Mouse (Mus musculus): ENCODE data around the gene Eif1. TPM values are rescaled to one million over a fixed set of nuclear protein-coding genes. Genes with fewer than 3 reads are reported as not detected.
"Not testable (repeated sequence)": the region's sequence is repeated elsewhere in the genome, so short reads cannot be mapped to it uniquely, and the experiment has no call there.

The Eif1 gene
- polyA plus RNA-seq, 1 experiment from 2014 or later, result 1,476 TPM

DNA sequence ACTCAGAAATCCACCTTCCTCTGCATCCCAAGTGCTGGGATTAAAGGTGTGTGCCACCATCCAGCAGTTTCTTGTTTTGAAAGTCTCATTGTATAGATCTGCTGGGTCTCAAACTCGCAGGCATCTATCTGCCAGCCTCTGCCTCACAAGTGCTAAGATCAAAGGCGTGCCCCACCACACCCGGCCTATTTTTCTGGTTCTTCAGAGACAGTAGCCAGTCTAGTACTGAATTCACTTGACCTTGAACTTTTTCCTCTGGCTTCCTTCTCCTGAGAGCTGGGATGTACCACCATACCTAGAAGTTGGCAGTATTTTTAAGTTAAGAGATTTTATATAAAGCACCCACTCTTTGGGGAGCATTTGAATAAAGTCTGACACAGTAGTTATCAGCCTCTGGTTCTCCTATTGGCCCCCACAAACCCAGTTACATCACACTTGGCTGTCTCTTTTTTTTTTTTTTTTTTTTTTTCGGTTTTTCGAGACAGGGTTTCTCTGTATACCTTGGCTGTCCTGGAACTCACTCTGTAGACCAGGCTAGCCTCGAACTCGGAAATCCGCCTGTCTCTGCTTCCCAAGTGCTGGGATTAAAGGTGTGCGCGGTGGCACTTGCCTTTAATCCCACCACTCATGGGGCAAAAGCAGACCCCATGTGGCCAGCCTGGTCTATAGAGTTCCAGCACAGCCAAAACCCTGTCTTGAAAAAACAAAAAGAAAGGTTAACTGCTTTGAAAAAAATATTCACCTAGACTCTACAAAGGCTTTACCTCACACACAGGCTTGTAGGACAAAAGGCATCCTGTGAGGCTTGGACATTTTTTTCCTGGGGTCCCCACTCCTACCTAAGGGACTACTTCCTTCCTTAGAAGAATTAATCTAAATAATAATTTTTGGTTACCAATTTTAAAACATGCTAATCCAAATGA, 895 bp upstream of the Eif1 start:
- peaks cover 20% of the 10 kb centered on the region for H3K36me3 ChIP-seq (ENCODE audit: control insufficient read depth, insufficient read depth, low read length)
- DNase-seq (no peak), ATAC-seq (ENCODE audit: low FRiP score, low TSS enrichment) (0 out of 2 replicates have a peak, but pooled peaks have one; percentile 0)
- H3K9me3 ChIP-seq (ENCODE audit: control insufficient read depth, low read length), result no peaks in the 10 kb centered on the region
- 89% methylated on average over 10 of the region's 10 CpGs for WGBS
- H3K4me3 ChIP-seq (replicated peaks; ENCODE audit: low read depth, low read length), result peak overlapping the region; percentile 34
- H3K27me3 ChIP-seq (ENCODE audit: control insufficient read depth, insufficient read depth, low read length), result no peaks in the 10 kb centered on the region
- H3K4me1 ChIP-seq (ENCODE audit: control insufficient read depth, insufficient read depth, low read length), result peaks cover 7% of the 10 kb centered on the region; the same call in 1 of the 2 replicates
- peak overlapping the region; percentile 80 for H3K27ac ChIP-seq (replicated peaks; ENCODE audit: low read depth, low read length)
- H3K9ac ChIP-seq (replicated peaks; ENCODE audit: low read length), result 0 out of 2 replicates have a peak overlapping the region, but pooled peaks have one; percentile 16
- peak overlapping the region; percentile 60 for H3K4me2 ChIP-seq (ENCODE audit: low read length)

- Histone ChIP-seq H3K4me2 (ENCODE audit: low read length) (peak overlapping the region; percentile 60), H3K4me1 (ENCODE audit: control insufficient read depth, insufficient read depth, low read length) (peaks cover 7% of the 10 kb centered on the region; the same call in 1 of the 2 replicates), H3K9ac (replicated peaks; ENCODE audit: low read length) (peak overlapping the region; percentile 97), H3K4me3 (replicated peaks; ENCODE audit: low read depth, low read length) (peak overlapping the region; percentile 75), H3K27me3 (ENCODE audit: control insufficient read depth, insufficient read depth, low read length) (no peaks in the 10 kb centered on the region), H3K36me3 (ENCODE audit: control insufficient read depth, insufficient read depth, low read length) (peaks cover 20% of the 10 kb centered on the region), H3K9me3 (ENCODE audit: control insufficient read depth, low read length) (no peaks in the 10 kb centered on the region), H3K27ac (replicated peaks; ENCODE audit: low read depth, low read length) (peak overlapping the region; percentile 98)
- WGBS, result under 1% methylated on average over 40 of the region's 40 CpGs
- peak; percentile 98 for DNase-seq
- ATAC-seq (ENCODE audit: low FRiP score, low TSS enrichment), result peak; percentile 85
Measured at GRCm38 (mm10) chr11:100320172-100320630, 516 bp downstream of the Eif1 start.

DNA sequence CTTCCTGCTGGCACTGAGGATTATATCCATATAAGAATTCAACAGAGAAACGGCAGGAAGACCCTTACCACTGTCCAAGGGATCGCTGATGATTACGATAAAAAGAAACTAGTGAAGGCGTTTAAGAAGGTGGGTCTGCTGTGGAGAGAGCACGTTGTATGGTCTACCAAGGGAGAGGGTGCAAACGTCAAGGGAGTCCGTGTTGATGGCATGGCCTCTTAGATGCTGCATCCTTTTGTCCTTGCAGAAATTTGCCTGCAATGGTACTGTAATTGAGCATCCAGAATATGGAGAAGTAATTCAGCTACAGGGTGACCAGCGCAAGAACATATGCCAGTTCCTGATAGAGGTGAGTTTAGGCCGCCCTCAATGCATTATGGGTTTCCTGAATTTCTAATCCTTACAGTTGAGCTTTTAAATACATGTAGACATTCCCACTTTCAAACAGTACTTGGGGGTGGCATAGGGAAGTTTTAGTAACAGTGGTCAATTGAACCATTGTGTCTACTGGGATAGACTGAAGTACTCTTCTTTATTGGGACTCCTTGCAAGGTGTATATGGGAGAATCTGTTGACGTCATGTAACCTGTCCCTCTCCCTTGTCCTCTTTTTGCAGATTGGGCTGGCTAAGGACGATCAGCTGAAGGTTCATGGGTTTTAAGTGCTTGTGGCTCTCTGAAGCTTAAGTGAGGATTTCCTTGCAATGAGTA, 1.2 kb downstream of the Eif1 start:
- not testable (repeated sequence) for DNase-seq; H3K9me3 ChIP-seq (ENCODE audit: control insufficient read depth, low read length); H3K27me3 ChIP-seq (ENCODE audit: control insufficient read depth, insufficient read depth, low read length); H3K4me1 ChIP-seq (ENCODE audit: control insufficient read depth, insufficient read depth, low read length); ATAC-seq (ENCODE audit: low FRiP score, low TSS enrichment)
- Histone ChIP-seq H3K36me3 (ENCODE audit: control insufficient read depth, insufficient read depth, low read length) (peaks cover 20% of the 10 kb centered on the region), H3K9ac (replicated peaks; ENCODE audit: low read length) (peak overlapping the region; percentile 97), H3K4me2 (ENCODE audit: low read length) (peak overlapping the region; percentile 60), H3K4me3 (replicated peaks; ENCODE audit: low read depth, low read length) (peak overlapping the region; percentile 75), H3K27ac (replicated peaks; ENCODE audit: low read depth, low read length) (peak overlapping the region; percentile 98)
- WGBS, result 18% methylated on average over 11 of the region's 11 CpGs

GRCm38 (mm10) chr11:100321479-100322305, 2.0 kb downstream of the Eif1 start:
- H3K27ac ChIP-seq (replicated peaks; ENCODE audit: low read depth, low read length); ATAC-seq (ENCODE audit: low FRiP score, low TSS enrichment); H3K9me3 ChIP-seq (ENCODE audit: control insufficient read depth, low read length); DNase-seq; H3K4me1 ChIP-seq (ENCODE audit: control insufficient read depth, insufficient read depth, low read length); H3K27me3 ChIP-seq (ENCODE audit: control insufficient read depth, insufficient read depth, low read length); H3K9ac ChIP-seq (replicated peaks; ENCODE audit: low read length); H3K4me3 ChIP-seq (replicated peaks; ENCODE audit: low read depth, low read length): not testable (repeated sequence)
- Histone ChIP-seq H3K4me2 (ENCODE audit: low read length) (peak overlapping the region; percentile 60), H3K36me3 (ENCODE audit: control insufficient read depth, insufficient read depth, low read length) (peaks cover 20% of the 10 kb centered on the region)
- WGBS, result 78% methylated on average over 7 of the region's 7 CpGs

GRCm38 (mm10) chr11:100322591-100323258, 3.0 kb downstream of the Eif1 start:
- ATAC-seq (ENCODE audit: low FRiP score, low TSS enrichment), result no peak
- 67% methylated on average over 3 of the region's 3 CpGs for WGBS
- no peak overlapping the region for H3K4me2 ChIP-seq (ENCODE audit: low read length)

GRCm38 (mm10) chr11:100323578-100323977, 3.9 kb downstream of the Eif1 start:
- Histone ChIP-seq H3K4me1 (ENCODE audit: control insufficient read depth, insufficient read depth, low read length) (peaks cover 7% of the 10 kb centered on the region; the same call in 1 of the 2 replicates), H3K36me3 (ENCODE audit: control insufficient read depth, insufficient read depth, low read length) (peaks cover 20% of the 10 kb centered on the region), H3K27me3 (ENCODE audit: control insufficient read depth, insufficient read depth, low read length) (no peaks in the 10 kb centered on the region), H3K9ac (replicated peaks; ENCODE audit: low read length) (no peak overlapping the region), H3K4me2 (ENCODE audit: low read length) (no peak overlapping the region), H3K9me3 (ENCODE audit: control insufficient read depth, low read length) (no peaks in the 10 kb centered on the region), H3K4me3 (replicated peaks; ENCODE audit: low read depth, low read length) (no peak overlapping the region), H3K27ac (replicated peaks; ENCODE audit: low read depth, low read length) (no peak overlapping the region)
- WGBS, result 10% methylated on average over 3 of the region's 3 CpGs
- DNase-seq (peak; percentile 85), ATAC-seq (ENCODE audit: low FRiP score, low TSS enrichment) (no peak)

More at GRCm38 (mm10) chr11:100322591-100323258, 3.0 kb downstream of the Eif1 start:
- H3K9me3 ChIP-seq (ENCODE audit: control insufficient read depth, low read length), result no peaks in the 10 kb centered on the region
- no peak for DNase-seq
- H3K4me3 ChIP-seq (replicated peaks; ENCODE audit: low read depth, low read length), result no peak overlapping the region
- no peaks in the 10 kb centered on the region for H3K27me3 ChIP-seq (ENCODE audit: control insufficient read depth, insufficient read depth, low read length)
- peaks cover 7% of the 10 kb centered on the region; the same call in 1 of the 2 replicates for H3K4me1 ChIP-seq (ENCODE audit: control insufficient read depth, insufficient read depth, low read length)
- no peak overlapping the region for H3K27ac ChIP-seq (replicated peaks; ENCODE audit: low read depth, low read length)
- H3K36me3 ChIP-seq (ENCODE audit: control insufficient read depth, insufficient read depth, low read length), result peaks cover 20% of the 10 kb centered on the region
- no peak overlapping the region for H3K9ac ChIP-seq (replicated peaks; ENCODE audit: low read length)

GRCm38 (mm10) chr11:100325062-100325629, 5.5 kb downstream of the Eif1 start:
- ATAC-seq (ENCODE audit: low FRiP score, low TSS enrichment), result no peak
- no peak for DNase-seq
- Histone ChIP-seq H3K9ac (replicated peaks; ENCODE audit: low read length) (no peak overlapping the region), H3K4me1 (ENCODE audit: control insufficient read depth, insufficient read depth, low read length) (peaks cover 7% of the 10 kb centered on the region), H3K27ac (replicated peaks; ENCODE audit: low read depth, low read length) (no peak overlapping the region), H3K36me3 (ENCODE audit: control insufficient read depth, insufficient read depth, low read length) (peaks cover 20% of the 10 kb centered on the region), H3K4me2 (ENCODE audit: low read length) (no peak overlapping the region), H3K27me3 (ENCODE audit: control insufficient read depth, insufficient read depth, low read length) (no peaks in the 10 kb centered on the region), H3K4me3 (replicated peaks; ENCODE audit: low read depth, low read length) (no peak overlapping the region), H3K9me3 (ENCODE audit: control insufficient read depth, low read length) (no peaks in the 10 kb centered on the region)
- WGBS, result 61% methylated on average over 11 of the region's 11 CpGs
